Mouse (Mus musculus) kidney, postnatal 25 days (tissue): ENCODE measurements around the gene Bcat1.
A peak's percentile ranks its signal among the peaks of the same experiment; 100 is the strongest.
"Not testable (repeated sequence)": the region's sequence is repeated elsewhere in the genome, so short reads cannot be mapped to it uniquely, and the experiment has no call there.

Experiments
- DNase-seq, 2 experiments: peaks; one replicate each; pipeline ENCODE4 v3.0.0; 2021; ENCODE audit warnings: mixed read lengths in 2 of 2

Gene Bcat1

GRCm38 (mm10) chr6:145075548-145076224, at the start of gene Bcat1:
TSS of gene Bcat1 (minus strand) at chr6:145076184.
- DNase-seq = peak; percentile 13 to 56

GRCm38 (mm10) chr6:145125591-145126113, 49.7 kb upstream of the Bcat1 start:
- peak; percentile 65 to 78 for DNase-seq

DNA sequence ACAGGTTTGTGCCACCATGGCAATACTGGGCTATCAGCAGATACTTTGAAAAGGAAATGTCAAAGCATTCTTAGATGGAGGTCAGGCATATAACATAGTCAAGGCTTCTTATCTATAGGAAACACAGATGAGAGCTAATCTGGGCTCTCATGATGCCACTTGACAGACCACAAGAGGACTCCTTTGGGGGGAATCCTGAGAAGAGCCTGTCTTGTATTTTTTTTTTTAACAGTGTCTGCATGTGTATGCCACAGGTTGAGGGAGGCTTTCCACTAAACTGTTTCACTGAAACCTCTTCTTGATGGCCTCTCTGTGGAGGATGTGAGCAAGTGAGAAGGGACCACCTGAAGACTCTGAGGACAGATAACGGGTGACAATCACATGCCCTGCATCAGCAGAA, 48.6 kb upstream of the Bcat1 start:
- no peak for DNase-seq

GRCm38 (mm10) chr6:145123136-145124060, 47.4 kb upstream of the Bcat1 start:
- DNase-seq = no peak

DNA sequence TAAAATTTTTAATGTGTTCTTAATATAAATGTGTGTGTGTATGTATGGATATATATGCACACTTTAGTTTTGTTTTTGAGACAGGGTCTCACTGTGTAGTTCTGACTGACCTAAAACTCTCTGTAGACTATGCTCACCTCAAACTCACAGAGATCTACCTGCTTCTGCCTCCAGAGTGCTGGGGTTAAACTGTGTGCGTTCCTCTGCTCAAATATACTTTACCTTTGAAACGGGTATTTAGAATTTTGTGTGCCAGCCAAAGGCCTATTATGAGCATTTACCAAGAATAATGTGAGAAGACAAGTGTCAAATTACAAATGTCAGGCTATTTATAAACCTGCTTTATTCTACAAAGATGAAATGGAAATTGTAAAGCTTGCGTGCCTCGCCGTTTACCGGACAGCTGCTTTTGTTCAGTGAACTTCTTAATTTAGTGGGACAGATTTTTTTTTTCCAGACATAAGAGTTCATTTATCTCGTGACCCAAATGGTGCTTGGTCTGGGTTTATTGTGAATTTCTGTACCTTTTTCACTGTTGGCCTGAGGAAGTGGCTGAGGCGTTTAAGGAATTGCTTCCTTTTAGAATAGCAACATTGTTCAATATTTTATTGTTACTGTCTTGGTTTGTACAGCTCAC, 46.6 kb upstream of the Bcat1 start:
- no peak for DNase-seq

DNA sequence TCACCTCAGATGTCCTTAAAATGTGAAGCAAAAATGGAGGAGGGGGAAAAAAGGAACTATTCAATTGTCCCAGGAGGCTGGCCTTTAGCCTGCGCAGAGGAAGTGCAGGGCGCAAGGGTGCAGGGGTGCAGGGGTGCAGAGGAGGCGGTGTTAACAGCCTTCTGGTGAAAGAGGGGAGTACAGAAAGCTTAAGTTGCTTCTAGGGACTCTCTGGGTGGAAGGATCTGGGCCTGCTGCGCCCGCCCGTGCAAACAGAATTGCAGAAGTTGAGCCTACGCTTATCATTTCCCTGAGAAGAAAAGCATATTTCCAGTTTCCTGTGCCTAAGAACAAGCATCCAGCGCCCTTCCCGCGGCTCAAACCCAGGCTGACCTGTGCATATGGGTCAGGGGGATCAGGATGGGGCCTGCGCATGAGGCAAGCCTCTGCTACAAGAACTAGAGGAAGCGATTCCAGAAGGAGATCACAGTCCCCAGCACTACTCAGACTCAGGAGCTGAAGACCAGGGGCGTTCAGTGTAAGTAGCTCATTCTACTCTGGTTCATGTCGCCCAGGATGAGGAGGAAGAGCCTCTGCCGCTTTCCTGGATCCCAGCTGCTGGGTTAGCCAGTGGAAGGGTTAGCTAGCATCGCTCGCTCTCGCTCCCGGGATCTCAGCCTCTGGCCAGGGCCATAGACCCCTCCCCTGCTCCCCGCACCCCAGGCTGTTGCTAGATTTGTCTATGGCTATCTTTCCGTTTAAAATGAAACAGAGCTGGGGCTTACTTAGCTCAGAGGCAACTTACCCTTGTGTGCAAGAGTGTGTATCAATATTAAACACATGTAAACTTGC, 45.8 kb upstream of the Bcat1 start:
- DNase-seq = no peak

DNA sequence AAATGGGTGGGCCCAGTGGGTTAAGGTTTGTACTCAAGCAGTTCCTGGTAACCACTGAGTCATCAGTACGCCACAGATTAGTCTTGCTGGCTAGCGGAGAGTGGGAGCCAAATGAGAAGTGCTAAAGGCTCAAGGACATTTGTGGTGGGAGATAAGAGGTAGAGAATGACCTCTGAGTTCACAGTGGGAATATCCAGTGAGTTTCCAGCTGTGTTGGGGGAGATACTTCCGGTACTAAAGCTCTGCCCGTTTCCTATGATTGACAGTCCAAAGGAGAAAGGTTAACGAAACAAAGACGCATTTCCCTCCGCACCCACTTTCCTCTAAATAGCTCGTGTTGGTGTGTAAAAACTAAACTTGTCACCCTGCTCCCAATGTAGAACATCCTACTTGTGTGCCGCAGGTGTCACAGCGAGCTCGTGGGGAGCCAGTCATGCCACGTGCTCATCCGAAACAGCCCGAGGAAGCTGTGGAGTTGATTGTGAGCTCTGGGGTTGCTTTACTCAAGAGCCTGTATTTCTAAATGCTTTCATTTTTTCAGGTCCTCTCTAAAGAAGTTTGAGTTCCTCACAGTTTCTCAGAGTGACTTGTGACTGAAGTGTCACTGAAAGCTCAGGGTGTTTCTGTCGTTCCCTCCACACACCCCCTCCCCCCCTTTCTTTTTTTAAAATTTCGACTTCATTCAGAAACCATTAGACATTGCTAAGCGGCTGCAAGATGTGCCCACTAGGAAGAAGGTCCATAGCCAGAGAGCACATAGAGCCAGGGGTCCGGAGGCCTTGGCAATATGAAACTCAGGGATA, 45.0 kb upstream of the Bcat1 start:
- DNase-seq = peak in 1 of 2 experiments; percentile 45

GRCm38 (mm10) chr6:145120086-145120485, 44.1 kb upstream of the Bcat1 start:
- no peak for DNase-seq

- no peak for DNase-seq
Measured at GRCm38 (mm10) chr6:145116098-145116672, 40.2 kb upstream of the Bcat1 start.

DNA sequence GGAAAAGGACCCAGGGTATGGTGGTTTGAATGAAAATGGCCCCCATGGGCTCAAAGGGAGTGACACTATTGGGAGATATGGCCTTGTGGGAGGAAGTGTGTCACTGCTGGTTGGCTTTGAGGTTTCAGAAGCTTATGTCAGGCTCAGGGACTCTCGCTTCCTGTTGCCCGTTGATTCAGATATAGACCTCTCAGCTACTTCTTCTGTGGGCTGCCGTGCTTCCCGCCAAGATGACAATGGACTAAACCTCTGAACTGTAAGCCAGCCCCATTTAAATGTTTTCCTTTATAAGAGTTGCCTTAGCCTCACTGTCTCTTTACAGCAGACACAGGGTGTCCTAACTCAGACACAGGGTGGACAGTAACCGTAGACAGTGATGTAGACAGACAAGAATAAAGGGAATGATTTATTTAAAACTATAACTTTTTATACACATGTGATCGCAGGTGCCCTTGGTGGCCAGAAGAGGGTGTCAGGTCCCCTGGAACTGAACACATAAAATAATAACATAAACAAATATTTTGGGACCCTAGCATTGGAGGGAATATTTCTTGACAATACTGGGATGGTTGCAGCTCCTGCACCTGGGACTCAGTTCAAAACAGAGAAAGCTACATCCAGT, 39.6 kb upstream of the Bcat1 start, which contains the start of gene Lrmp:
Gene Lrmp (plus strand): TSS at position 178 of the 622 bp plus-strand sequence.
- no peak for DNase-seq

- DNase-seq = no peak
Measured at GRCm38 (mm10) chr6:145114561-145114960, 38.6 kb upstream of the Bcat1 start.

GRCm38 (mm10) chr6:145112865-145113264, 36.9 kb upstream of the Bcat1 start:
- DNase-seq = no peak

DNA sequence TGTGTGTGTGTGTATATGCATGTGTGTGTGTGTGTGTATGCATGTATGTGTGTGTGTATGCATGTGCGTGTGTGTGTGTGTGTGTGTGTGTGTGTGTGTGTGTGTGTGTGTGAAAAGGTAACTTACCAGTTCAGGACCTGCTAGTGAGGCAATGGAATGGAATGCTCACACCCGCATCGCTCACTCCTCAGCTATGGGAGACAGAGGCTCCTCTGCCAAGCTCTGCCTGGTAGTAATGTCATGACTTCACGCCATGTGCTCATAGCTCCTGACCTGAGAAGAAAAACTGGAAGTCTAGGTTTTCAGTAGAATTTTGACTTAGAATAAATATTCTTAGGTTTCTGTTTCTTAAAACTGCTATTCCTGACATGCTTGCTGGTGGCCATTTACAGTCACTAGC, 34.8 kb upstream of the Bcat1 start:
- DNase-seq = no peak

- DNase-seq = no peak
Measured at GRCm38 (mm10) chr6:145106163-145106842, 30.3 kb upstream of the Bcat1 start.

- no peak for DNase-seq
Measured at GRCm38 (mm10) chr6:145105439-145105838, 29.5 kb upstream of the Bcat1 start.

DNA sequence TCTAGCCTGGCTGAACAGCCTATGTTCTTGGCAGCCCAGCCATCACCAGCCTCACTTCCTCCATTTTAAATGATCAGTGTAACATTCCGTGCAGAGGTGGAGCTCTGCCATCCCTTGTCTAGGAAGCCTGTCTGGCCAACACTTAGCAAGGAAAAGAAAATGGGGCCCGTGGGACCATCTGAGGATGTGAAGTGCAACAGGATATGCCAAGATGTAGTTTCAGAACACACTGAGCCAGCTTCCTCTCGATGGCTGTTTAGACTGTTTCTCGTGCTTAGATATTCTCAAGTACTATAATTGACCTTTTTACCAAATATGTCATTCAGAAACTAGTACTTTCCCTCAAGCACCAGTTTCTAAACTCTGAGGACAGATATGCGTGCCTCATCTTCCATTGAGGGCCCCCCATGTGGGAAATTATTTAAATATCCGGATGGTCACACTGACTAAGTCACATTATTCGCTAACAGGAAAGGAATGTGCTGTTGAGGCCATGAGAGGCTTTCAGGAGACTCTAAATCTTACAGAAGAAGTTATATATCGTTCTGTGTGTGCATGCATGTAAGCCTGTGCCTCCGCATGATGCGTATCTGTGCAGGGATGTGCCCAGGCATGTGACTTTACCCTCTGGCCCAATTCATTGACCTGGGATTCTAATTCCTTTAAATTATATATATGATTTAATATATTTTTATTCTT, 28.4 kb upstream of the Bcat1 start:
- DNase-seq = peak in 1 of 2 experiments; percentile 43

- no peak for DNase-seq
Measured at GRCm38 (mm10) chr6:145100923-145101322, 24.9 kb upstream of the Bcat1 start.

- no peak for DNase-seq
Measured at GRCm38 (mm10) chr6:145094431-145094830, 18.4 kb upstream of the Bcat1 start.

GRCm38 (mm10) chr6:145093038-145093622, 17.1 kb upstream of the Bcat1 start:
- DNase-seq = not testable (repeated sequence)
